Mouse (Mus musculus) kidney, postnatal 0 days (tissue): Measurements from ENCODE around the gene Lmx1b. TPM values are rescaled to one million over a fixed set of nuclear protein-coding genes. Genes with fewer than 3 reads are reported as not detected.
A peak's percentile ranks its signal among the peaks of the same experiment; 100 is the strongest.

Source experiments
- ATAC-seq: fragments of 200-750 bp; cut with Nextera tagmentation; replicated peaks from 2 replicates; pipeline ENCODE4 v1.8.0; 2017; ENCODE audit warnings: low read depth, moderate number of reproducible peaks, moderate TSS enrichment, moderate library complexity; ENCODE audit not compliant: low FRiP score
- DNase-seq: peaks from one replicate; pipeline ENCODE4 v3.0.0-alpha.2; 2016; ENCODE audit warnings: low spot score
- H3K27ac ChIP-seq: fragments of 300-500 bp; sonication (generic); 2 replicates; pipeline ENCODE4 v1.5.1; 2014; ENCODE audit warnings: mild to moderate bottlenecking
- H3K27me3 ChIP-seq: fragments of 300-500 bp; sonication (generic); 2 replicates; pipeline ENCODE4 v1.6.1; 2014; ENCODE audit warnings: low read length, mixed read lengths; ENCODE audit not compliant: insufficient read depth
- H3K36me3 ChIP-seq: fragments of 300-500 bp; sonication (generic); 2 replicates; pipeline ENCODE4 v1.6.1; 2014; ENCODE audit warnings: low read length, mixed read lengths; ENCODE audit not compliant: insufficient read depth
- H3K4me1 ChIP-seq: fragments of 300-500 bp; sonication (generic); replicated peaks from 2 replicates; pipeline ENCODE4 v1.6.1; 2014; ENCODE audit warnings: antibody characterized with exemption, low read length, mixed read lengths; ENCODE audit not compliant: insufficient read depth
- H3K4me2 ChIP-seq: fragments of 300-500 bp; sonication (generic); 2 replicates; pipeline ENCODE4 v1.6.1; 2014; ENCODE audit warnings: mild to moderate bottlenecking, low read length, moderate library complexity, mixed read lengths
- H3K4me3 ChIP-seq: fragments of 300-500 bp; sonication (generic); replicated peaks from 2 replicates; pipeline ENCODE4 v1.5.1; 2014; ENCODE audit warnings: low read depth, low read length
- H3K9ac ChIP-seq: fragments of 300-500 bp; sonication (generic); 2 replicates; pipeline ENCODE4 v1.6.1; 2014; ENCODE audit warnings: low read depth, low read length
- H3K9me3 ChIP-seq: fragments of 300-500 bp; sonication (generic); replicated peaks from 2 replicates; pipeline ENCODE4 v1.6.1; 2016; ENCODE audit warnings: low read length, inconsistent platforms, mixed read lengths
- CTCF ChIP-seq: IDR thresholded peaks from 2 replicates; pipeline ENCODE4 v1.5.1; 2016; ENCODE audit warnings: antibody characterized with exemption, low read depth, mild to moderate bottlenecking, moderate library complexity
- WGBS: fragments of 180-500 bp; shearing (Covaris S2); extraction: QIAGEN DNeasy Blood & Tissue Kit; methylation state at CpG from one replicate; pipeline ENCODE4 v1.1.7; 2014; 5-methylcytosine and 5-hydroxymethylcytosine counted together
- polyA plus RNA-seq: library from polyadenylated mRNA; unstranded; fragments of >200 nt; fragmentation: Nextera tagmentation; extraction: Ambion mirVana; gene quantifications from 2 replicates; pipeline ENCODE4 v1.2.1, GENCODE M21; 2015

The Lmx1b gene
- polyA plus RNA-seq, 1 experiment from 2014 or later: 0.88 TPM

GRCm38 (mm10) chr2:33631022-33631707, 9.1 kb downstream of the Lmx1b start:
- Histone ChIP-seq H3K9ac (no peak overlapping the region), H3K36me3 (no peaks in the 10 kb centered on the region), H3K4me2 (peak overlapping the region; percentile 43), H3K4me1 (peaks cover 26% of the 10 kb centered on the region), H3K27me3 (peaks cover 73% of the 10 kb centered on the region), H3K4me3 (0 out of 2 replicates have a peak overlapping the region, but pooled peaks have one; percentile 11), H3K9me3 (no peaks in the 10 kb centered on the region), H3K27ac (peak overlapping the region; percentile 34; the same call in 1 of the 2 replicates)
- peak; percentile 62 for DNase-seq
- TF ChIP-seq CTCF: no peak
- ATAC-seq: no peak; the same call in 1 of the 2 replicates
- under 1% methylated on average over 40 of the region's 40 CpGs for WGBS

- H3K36me3 ChIP-seq: no peaks in the 10 kb centered on the region
- H3K4me3 ChIP-seq: no peak overlapping the region
- ATAC-seq: no peak
- H3K9me3 ChIP-seq: no peaks in the 10 kb centered on the region
- TF ChIP-seq CTCF: no peak
- H3K4me2 ChIP-seq: peak overlapping the region; percentile 43; the same call in 1 of the 2 replicates
- no peak overlapping the region for H3K27ac ChIP-seq
- no peak for DNase-seq
- 4% methylated on average over 34 of the region's 34 CpGs for WGBS
- no peak overlapping the region for H3K9ac ChIP-seq
- peaks cover 26% of the 10 kb centered on the region for H3K4me1 ChIP-seq
- peaks cover 72% of the 10 kb centered on the region for H3K27me3 ChIP-seq
Measured at GRCm38 (mm10) chr2:33630081-33631021, 10.0 kb downstream of the Lmx1b start.

GRCm38 (mm10) chr2:33629641-33630040, 10.7 kb downstream of the Lmx1b start:
- WGBS: 19% methylated on average over 6 of the region's 6 CpGs
- no peak overlapping the region for H3K9ac ChIP-seq
- no peak for ATAC-seq

GRCm38 (mm10) chr2:33628791-33629190, 11.5 kb downstream of the Lmx1b start:
- DNase-seq (peak; percentile 87), ATAC-seq (peak; percentile 83)
- no peak overlapping the region for H3K27ac ChIP-seq
- H3K9me3 ChIP-seq: no peaks in the 10 kb centered on the region
- H3K4me3 ChIP-seq: no peak overlapping the region
- no peaks in the 10 kb centered on the region for H3K36me3 ChIP-seq
- no peak overlapping the region for H3K9ac ChIP-seq
- H3K27me3 ChIP-seq: peaks cover 57% of the 10 kb centered on the region
- no peak for TF ChIP-seq CTCF
- H3K4me1 ChIP-seq: peaks cover 26% of the 10 kb centered on the region
- H3K4me2 ChIP-seq: no peak overlapping the region
- 2% methylated on average over 16 of the region's 16 CpGs for WGBS

More at GRCm38 (mm10) chr2:33629641-33630040, 10.7 kb downstream of the Lmx1b start:
- no peak for DNase-seq
- Histone ChIP-seq H3K4me2 (no peak overlapping the region), H3K9me3 (no peaks in the 10 kb centered on the region), H3K4me1 (peaks cover 26% of the 10 kb centered on the region), H3K36me3 (no peaks in the 10 kb centered on the region), H3K4me3 (no peak overlapping the region), H3K27me3 (peaks cover 65% of the 10 kb centered on the region), H3K27ac (peak overlapping the region; percentile 31; the same call in 1 of the 2 replicates)
- no peak for TF ChIP-seq CTCF

GRCm38 (mm10) chr2:33627058-33627375, 13.3 kb downstream of the Lmx1b start:
- WGBS: 10% methylated on average over 10 of the region's 10 CpGs

GRCm38 (mm10) chr2:33626262-33627057, 13.9 kb downstream of the Lmx1b start:
- DNase-seq: peak; percentile 60

More at GRCm38 (mm10) chr2:33627058-33627375, 13.3 kb downstream of the Lmx1b start:
- ATAC-seq (no peak), DNase-seq (no peak)
- H3K9me3 ChIP-seq: no peaks in the 10 kb centered on the region
- peaks cover 40% of the 10 kb centered on the region for H3K27me3 ChIP-seq
- H3K36me3 ChIP-seq: no peaks in the 10 kb centered on the region
- H3K9ac ChIP-seq: no peak overlapping the region
- H3K4me1 ChIP-seq: peaks cover 26% of the 10 kb centered on the region
- no peak overlapping the region for H3K4me3 ChIP-seq
- TF ChIP-seq CTCF: no peak
- no peak overlapping the region for H3K27ac ChIP-seq
- H3K4me2 ChIP-seq: no peak overlapping the region

More at GRCm38 (mm10) chr2:33626262-33627057, 13.9 kb downstream of the Lmx1b start:
- Histone ChIP-seq H3K4me2 (no peak overlapping the region), H3K27me3 (peaks cover 34% of the 10 kb centered on the region), H3K9me3 (no peaks in the 10 kb centered on the region), H3K9ac (no peak overlapping the region), H3K4me3 (no peak overlapping the region), H3K36me3 (no peaks in the 10 kb centered on the region), H3K27ac (no peak overlapping the region), H3K4me1 (peaks cover 26% of the 10 kb centered on the region)
- no peak for TF ChIP-seq CTCF
- no peak for ATAC-seq
- 21% methylated on average over 16 of the region's 16 CpGs for WGBS
